Mouse (Mus musculus): ENCODE results near the gene Hrh2.

DNA sequence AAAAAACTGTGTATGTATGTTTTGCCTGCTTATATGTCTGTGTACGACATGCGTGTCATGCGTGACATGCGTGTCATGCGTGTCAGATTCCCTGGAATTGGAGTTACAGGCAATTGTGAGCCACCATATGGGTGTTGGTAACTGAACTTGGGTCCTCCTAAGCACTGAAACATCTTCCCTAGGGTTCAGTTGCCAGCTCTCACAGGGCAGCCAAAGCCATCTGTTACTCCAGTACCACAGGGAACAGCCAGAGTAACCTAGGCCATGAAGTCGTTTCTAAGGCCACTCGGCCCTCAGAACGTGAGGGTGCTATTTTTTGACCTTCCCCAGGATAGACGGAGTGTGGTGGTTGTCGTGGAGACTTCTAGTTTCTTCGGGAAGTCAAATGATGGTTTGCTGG, 32.2 kb upstream of the Hrh2 start:
- TF ChIP-seq CTCF (conservative IDR thresholded peaks at IDR 0.05; ENCODE audit: low read length) (no peak), POU5F1 (IDR thresholded peaks at IDR 0.05; ENCODE audit: borderline replicate concordance, low read length) (no peak), NANOG (IDR thresholded peaks at IDR 0.05; ENCODE audit: borderline replicate concordance, low read length) (no peak)
